Mouse (Mus musculus) kidney, adult 2 months (tissue): ENCODE data around the gene Lrrc7.

Experiments
- CTCF ChIP-seq: fragments of 200-500 bp; conservative IDR thresholded peaks from 2 replicates; pipeline ENCODE4 v1.5.1; 2011; ENCODE audit warnings: low read depth, mild to moderate bottlenecking, control low read depth, low read length, moderate library complexity, mixed read lengths; ENCODE audit not compliant: insufficient read depth, insufficient read length
- POLR2A ChIP-seq: fragments of 200-500 bp; IDR thresholded peaks from one replicate; pipeline ENCODE4 v1.6.1; 2011; ENCODE audit warnings: low read depth, low read length, control low read depth

GRCm38 (mm10) chr3:158035866-158036265 is 526.2 kb downstream of the Lrrc7 start:
- TF ChIP-seq CTCF, result no peak
- no peak for TF ChIP-seq POLR2A
